Mouse (Mus musculus) layer of hippocampus, adult 11-12 months (tissue): ENCODE measurements around the gene Cxcl2.
A peak's percentile ranks its signal among the peaks of the same experiment; 100 is the strongest.

Experiments used
- DNase-seq: peaks from one replicate; pipeline ENCODE4 v3.0.0; 2022; ENCODE audit warnings: low spot score

Cxcl2 gene

DNA sequence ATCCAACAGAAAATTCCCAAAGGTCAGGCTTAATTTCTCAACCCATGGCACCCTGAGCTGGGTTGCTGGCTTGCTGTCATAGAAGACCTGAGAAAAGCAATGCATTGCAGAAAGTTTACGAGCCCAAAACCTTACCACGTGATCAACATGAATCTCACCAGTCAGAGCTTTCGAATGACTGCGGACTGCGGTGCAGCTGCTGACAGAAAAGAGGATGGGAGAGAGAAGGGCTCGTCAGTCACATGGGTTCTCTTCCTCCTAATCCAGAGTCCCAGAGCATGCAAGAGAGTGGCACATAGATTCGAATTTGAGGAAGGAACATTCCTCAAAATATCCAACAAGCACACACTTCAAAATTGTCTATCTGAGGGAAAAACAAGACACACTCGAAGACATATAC, 9.4 kb upstream of the Cxcl2 start:
- no peak for DNase-seq

DNA sequence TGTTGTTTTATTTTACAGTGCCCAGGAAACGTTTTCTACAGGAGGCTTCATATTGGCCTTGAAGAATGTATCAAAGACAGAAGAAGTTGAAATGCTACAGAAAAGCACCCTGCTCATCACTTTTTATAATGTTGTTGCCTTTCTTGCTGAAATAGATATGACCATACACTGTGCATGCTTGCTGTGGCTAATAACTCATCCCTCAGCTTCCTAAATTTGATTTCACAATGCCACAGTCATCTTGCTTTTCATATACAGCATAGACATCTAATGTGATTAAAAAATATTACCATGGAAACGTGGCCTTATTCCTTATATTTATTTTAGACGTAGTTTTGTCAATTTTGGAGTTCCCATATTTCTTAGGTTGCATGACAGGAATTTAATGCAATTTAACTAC, 6.2 kb upstream of the Cxcl2 start:
- no peak for DNase-seq

GRCm38 (mm10) chr5:90899308-90899707, 4.4 kb upstream of the Cxcl2 start:
- no peak for DNase-seq

DNA sequence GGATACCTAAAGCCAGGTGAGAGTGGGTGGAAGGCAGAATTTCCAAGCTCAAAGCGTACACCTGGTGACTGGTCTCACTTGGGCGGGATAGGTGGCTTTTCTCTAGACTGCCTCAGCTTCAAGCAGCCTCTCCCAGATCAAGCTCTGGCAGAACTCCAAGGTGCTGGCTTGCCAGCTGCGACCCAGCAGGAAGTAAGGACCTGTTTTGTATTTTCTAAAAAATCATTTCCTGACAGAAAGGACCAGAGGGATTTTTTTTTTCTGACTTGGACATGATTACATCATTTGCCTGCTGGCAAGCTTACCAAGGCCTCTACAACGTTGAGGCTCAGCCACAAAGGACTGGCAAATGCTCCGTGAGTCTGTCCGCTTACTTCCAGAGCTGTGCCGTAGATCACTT, 3.5 kb upstream of the Cxcl2 start:
- no peak for DNase-seq

GRCm38 (mm10) chr5:90900688-90901087, 3.0 kb upstream of the Cxcl2 start:
- no peak for DNase-seq

DNA sequence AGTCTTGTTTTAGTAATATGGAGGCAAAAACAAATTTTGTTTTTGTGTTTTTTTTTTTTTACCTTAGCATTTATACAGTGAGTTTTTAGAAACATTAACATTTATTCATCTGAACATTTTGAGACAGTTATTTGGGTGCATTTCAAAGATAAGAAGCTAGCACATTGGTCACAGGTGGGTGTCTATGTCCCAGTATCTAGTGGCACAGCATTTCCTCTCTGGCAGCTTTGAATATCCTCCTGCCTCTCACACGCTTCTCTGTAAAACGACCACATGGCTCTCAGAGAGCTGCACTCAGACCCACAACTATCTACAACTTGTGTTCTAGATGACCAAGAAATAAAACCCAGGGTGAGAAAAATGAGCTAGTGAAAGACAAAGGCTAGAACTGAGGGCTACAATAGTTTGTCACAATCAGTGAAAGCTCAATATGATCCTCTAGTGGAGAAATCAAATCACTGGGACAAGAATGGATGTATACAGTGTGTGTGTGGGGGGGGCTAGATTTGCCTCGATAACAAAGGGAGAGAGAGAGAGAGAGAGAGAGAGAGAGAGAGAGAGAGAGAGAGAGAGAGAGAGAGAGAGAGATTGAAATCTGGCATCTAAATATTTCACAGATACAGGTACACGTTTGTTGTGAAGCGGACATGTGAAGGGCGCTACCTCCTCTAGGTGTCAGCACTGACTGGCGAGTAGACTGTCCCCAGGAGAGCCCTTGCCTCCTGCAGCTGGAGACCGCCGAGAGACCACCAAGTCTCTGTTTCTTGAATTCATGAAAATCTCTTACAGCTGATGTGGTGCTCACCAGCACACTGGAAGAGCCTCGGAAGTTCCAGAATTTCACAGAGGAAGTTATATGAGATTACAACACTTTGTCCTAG, 1.1 kb upstream of the Cxcl2 start:
- DNase-seq: no peak

DNA sequence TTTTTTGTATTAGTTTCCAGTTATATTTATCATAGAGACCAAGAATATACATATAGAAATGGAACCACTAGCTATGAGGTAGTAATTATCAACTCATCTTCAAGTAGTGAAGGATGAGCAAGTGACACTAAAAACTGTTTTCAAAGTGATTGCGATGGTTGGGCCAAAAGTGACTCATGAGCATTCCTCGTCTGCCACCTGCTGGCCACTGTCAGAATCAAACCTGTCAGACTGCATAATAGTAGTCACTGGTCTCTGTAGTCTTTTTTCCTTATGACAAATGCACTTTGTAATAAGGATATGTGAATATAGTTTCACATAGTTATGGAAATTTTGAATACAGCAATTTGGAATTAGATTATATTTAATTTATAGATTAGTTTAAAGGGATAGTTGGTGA, 5.3 kb downstream of the Cxcl2 start:
- DNase-seq: peak; percentile 72

GRCm38 (mm10) chr5:90919495-90919894, 15.8 kb downstream of the Cxcl2 start:
- no peak for DNase-seq

- no peak for DNase-seq
Measured at GRCm38 (mm10) chr5:90922958-90923357, 19.3 kb downstream of the Cxcl2 start.

DNA sequence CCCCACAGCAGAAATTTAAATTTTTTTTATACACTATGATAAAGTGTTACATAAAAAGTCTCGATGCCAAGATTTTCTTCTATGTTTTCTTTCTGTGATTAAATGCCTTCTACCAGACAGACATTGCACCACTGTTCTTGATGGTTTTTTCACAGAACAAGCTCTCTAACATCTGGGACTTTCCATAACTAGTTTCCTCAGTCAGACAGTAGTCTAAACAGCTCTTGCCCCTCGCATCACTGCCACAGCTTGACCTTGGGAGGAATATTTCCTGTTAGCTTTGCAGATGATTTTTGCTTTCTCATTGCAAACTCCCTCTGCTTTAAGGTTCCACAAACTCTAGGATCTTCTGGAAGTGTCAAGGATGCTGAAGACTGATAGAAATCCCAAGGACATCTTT, 26.9 kb downstream of the Cxcl2 start:
- DNase-seq: no peak

DNA sequence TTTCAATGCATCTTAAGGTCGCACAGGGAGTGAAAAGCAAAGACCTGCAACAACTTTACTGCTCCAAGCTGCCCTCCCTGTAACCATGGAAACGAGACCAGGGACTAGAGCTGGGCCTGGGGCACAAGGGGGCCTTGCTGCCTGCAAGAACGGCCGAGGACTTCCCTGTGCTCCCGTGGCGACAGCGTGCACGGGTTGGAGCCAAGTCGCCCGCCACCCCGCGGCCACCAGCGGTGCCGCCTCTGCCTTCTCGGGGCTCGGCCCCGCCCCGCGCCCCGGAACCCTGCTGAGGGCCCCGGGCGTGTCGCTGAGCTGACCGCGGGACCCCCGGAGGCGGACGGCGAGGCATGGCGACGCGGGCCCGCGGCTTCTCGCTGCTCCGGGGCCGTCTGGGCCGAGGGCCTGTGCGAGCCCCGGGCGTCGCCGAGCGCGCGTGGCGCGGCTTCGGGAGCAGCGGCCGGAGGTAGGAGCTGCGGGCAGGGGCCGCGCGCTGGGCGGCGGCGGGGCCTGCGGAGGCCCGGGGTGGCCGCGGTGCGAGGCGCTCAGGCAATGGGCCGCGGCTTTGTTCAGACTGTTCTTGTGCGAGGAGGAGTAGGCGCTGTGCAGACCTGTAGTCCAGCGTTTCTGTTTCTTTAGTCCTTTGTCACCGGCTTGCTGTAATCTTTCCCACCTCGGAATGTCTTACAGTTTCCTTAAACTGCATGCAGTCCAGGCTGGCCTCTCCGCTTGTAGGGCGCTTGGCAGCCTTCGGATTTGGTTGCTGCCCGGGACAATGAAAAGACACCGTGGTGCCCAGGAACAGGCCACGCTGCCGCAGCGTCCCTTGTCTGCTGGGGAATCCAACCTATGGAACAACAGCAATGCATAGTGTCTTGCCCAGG, 27.5 kb downstream of the Cxcl2 start, which contains the start of gene Mthfd2l:
Gene Mthfd2l, plus strand, starts transcription at position 147 of the 881 bp plus-strand sequence.
- DNase-seq: peak; percentile 70

DNA sequence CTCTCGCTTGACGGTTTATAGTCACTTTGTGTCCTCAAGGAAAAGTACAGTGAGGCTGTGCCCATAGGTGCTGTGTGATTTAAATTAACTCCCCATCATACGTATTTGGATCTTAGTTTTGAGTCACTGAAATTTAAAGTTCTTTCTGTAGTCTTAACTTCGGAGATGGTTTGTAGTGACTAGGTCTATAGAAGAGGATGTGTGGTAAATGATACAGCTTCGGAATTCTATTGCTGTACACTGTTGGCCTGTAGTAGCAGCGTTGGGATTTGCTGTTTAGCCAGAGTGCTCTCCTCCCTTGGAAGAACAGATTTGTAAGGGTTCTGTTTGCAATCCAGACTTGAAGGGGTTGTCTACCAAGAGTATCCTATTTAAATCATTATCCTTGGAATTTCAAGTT, 28.2 kb downstream of the Cxcl2 start:
- no peak for DNase-seq

DNA sequence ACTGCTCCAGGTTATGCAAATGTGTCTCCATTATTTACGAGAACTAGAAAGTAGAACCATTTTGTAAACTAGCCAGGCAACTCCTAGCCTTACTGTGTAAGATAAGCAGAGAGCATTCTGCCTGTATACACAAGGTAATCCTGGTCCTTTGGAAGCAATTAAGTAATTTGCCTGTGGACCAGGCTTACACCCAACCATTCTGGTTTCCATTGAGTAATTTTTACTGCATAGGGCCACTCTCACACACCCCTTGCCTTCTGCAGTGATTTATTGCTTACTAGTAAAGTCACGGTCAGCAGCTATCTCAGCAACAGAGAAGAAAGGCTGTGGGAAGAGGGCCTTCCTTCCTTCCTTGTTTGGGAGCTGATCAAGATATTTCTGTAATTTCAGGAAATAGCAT, 33.0 kb downstream of the Cxcl2 start:
- DNase-seq: no peak

DNA sequence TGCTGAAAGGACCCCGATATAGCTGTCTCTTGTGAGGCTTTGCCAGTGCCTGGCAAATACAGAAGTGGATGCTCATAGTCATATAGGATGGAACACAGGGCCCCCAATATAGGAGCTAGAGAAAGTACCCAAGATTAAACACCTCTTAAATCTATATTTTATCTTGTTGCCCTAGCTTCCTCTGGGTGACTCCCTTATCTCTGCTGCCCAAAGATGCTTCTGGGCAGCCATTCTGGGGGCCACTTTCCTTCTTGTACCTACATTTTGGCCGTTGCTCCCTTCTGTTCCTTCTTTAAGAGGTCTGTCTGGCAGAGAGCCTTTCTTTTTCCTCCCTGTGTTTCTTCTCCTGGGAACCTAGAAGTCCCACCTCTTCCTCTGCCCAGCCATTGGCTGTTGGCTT, 41.8 kb downstream of the Cxcl2 start:
- no peak for DNase-seq

DNA sequence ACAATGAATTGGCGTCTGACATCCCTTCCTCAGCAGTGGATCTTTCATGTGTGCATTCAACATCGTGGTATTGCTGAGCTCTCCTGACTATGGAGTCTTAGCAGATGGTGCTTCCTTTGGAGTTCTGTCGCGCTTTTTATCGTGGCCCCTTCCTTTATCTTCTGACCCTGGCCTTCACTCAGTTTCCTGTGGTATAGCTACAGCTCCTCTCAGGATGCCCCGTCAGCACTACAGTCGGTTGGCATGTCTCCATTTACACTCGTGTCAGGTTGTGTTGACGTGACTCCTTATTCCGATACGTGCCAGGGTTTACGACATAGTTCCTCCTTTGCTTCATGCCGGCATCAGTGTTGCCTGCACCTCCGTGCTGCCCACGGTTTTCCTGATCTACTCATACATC, 45.8 kb downstream of the Cxcl2 start:
- DNase-seq: no peak

- peak; percentile 75 for DNase-seq
Measured at GRCm38 (mm10) chr5:90951475-90951874, 47.8 kb downstream of the Cxcl2 start.

GRCm38 (mm10) chr5:90952731-90953481, 49.2 kb downstream of the Cxcl2 start:
- DNase-seq: no peak
